Mouse (Mus musculus) kidney, embryonic 15.5 days (tissue): ENCODE data around the gene Cntn6. TPM values are rescaled to one million over a fixed set of nuclear protein-coding genes. Genes with fewer than 3 reads are reported as not detected.

Experiments used
- ATAC-seq: fragments of 200-750 bp; cut with Nextera tagmentation; replicated peaks from 2 replicates; pipeline ENCODE4 v1.8.0; 2017; ENCODE audit warnings: moderate TSS enrichment; ENCODE audit not compliant: low FRiP score
- H3K27ac ChIP-seq: fragments of 300-500 bp; sonication (generic); 2 replicates; pipeline ENCODE4 v1.5.1; 2015; ENCODE audit warnings: mild to moderate bottlenecking, inconsistent platforms
- H3K27me3 ChIP-seq: fragments of 300-500 bp; sonication (generic); 2 replicates; pipeline ENCODE4 v1.6.1; 2015; ENCODE audit warnings: inconsistent platforms
- H3K36me3 ChIP-seq: fragments of 300-500 bp; sonication (generic); 2 replicates; pipeline ENCODE4 v1.6.1; 2015; ENCODE audit warnings: inconsistent platforms
- H3K4me1 ChIP-seq: fragments of 300-500 bp; sonication (generic); 2 replicates; pipeline ENCODE4 v1.6.1; 2015; ENCODE audit warnings: inconsistent platforms
- H3K4me2 ChIP-seq: fragments of 300-500 bp; sonication (generic); 2 replicates; pipeline ENCODE4 v1.6.1; 2015; ENCODE audit warnings: moderate library complexity, mild to moderate bottlenecking, inconsistent platforms
- H3K4me3 ChIP-seq: fragments of 300-500 bp; sonication (generic); replicated peaks from 2 replicates; pipeline ENCODE4 v1.5.1; 2015; ENCODE audit warnings: mild to moderate bottlenecking, inconsistent platforms
- H3K9ac ChIP-seq: fragments of 300-500 bp; sonication (generic); 2 replicates; pipeline ENCODE4 v1.6.1; 2015; ENCODE audit warnings: mild to moderate bottlenecking, inconsistent platforms
- H3K9me3 ChIP-seq: fragments of 300-500 bp; sonication (generic); replicated peaks from 2 replicates; pipeline ENCODE4 v1.6.1; 2016; ENCODE audit warnings: inconsistent platforms
- WGBS: fragments of 180-500 bp; shearing (Covaris S2); methylation state at CpG from one replicate; pipeline ENCODE4 v1.1.7; 2015; ENCODE audit warnings: mixed read lengths; 5-methylcytosine and 5-hydroxymethylcytosine counted together
- polyA plus RNA-seq: library from polyadenylated mRNA; unstranded; fragments of >200 nt; fragmentation: Nextera tagmentation; extraction: Ambion mirVana; gene quantifications from 2 replicates; pipeline ENCODE4 v1.2.1, GENCODE M21; 2015

Cntn6 gene
- polyA plus RNA-seq, 1 experiment from 2014 or later: 3.2 TPM

DNA sequence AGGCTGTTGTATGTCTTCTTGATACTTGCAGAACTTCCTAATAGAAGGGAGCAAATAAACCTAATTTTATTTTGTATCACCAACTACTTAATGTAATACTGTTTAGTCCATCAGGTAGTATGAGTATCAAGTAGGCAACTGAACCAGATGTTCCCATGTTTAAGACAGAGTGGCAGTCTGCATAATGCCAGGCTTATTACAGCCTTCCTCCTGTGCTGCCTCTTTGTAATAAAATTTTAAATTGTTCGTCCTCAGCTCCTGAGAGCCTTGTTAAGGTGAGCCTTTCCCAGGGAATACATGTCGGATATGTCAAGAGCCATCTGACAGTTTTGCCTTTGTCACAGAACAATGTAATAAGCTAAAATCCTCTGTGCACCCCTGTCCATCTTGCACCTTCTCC, 294.9 kb downstream of the Cntn6 start:
- H3K9ac ChIP-seq: no peak overlapping the region
- no peaks in the 10 kb centered on the region for H3K4me1 ChIP-seq
- ATAC-seq: no peak
- 78% methylated on average over 2 of the region's 2 CpGs for WGBS
- H3K27ac ChIP-seq: no peak overlapping the region
- H3K9me3 ChIP-seq: no peaks in the 10 kb centered on the region
- no peaks in the 10 kb centered on the region for H3K36me3 ChIP-seq
- H3K4me3 ChIP-seq: no peak overlapping the region
- no peak overlapping the region for H3K4me2 ChIP-seq
- H3K27me3 ChIP-seq: no peaks in the 10 kb centered on the region

DNA sequence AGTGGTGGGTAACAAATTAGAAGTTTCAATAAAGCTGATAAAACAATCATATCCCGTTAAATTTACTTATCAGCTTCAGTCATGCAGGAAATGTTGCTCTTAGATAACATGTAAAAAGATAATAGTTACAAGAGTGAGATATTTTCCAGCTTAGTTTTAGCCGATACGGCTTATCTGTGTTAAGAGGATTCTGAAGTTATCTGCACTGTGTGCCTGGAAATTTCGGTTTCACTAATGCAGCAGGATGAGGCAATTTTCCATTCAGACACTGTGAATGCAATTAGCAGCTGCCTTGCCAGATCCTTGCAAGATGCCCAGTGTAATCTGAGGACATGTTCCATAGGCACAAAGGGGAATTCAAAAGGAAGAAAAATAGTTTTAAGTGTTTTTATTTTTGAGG, 315.9 kb downstream of the Cntn6 start:
- Histone ChIP-seq H3K4me3 (no peak overlapping the region), H3K9me3 (no peaks in the 10 kb centered on the region), H3K27ac (no peak overlapping the region), H3K36me3 (no peaks in the 10 kb centered on the region), H3K9ac (no peak overlapping the region), H3K27me3 (no peaks in the 10 kb centered on the region), H3K4me1 (no peaks in the 10 kb centered on the region), H3K4me2 (no peak overlapping the region)
- 74% methylated on average over 4 of the region's 4 CpGs for WGBS
- ATAC-seq: no peak

DNA sequence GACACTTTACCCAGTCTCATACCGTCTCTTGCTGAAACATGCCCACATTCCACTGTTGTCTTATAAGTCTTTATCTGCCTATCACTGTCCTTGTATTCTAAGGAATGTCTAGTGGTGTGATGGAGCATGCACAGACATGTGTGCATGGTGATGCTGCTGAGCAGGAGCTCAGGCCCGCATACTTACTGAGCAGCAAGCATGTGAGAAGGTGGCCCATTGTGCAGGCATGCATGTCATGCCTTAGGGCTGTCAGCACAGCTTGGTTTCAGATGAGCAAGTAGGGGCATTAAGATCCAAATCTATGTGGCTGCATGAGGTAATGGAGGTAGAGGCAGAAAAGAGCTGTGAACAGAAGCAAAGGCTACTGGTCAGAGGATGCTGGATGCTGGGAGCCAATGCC, 323.0 kb downstream of the Cntn6 start:
- Histone ChIP-seq H3K4me2 (no peak overlapping the region), H3K27me3 (no peaks in the 10 kb centered on the region), H3K27ac (no peak overlapping the region), H3K9me3 (no peaks in the 10 kb centered on the region), H3K9ac (no peak overlapping the region), H3K36me3 (no peaks in the 10 kb centered on the region), H3K4me3 (no peak overlapping the region), H3K4me1 (no peaks in the 10 kb centered on the region)
- WGBS: 82% methylated on average over 2 of the region's 2 CpGs
- 0 out of 2 replicates have a peak, but pooled peaks have one; percentile 33 for ATAC-seq

DNA sequence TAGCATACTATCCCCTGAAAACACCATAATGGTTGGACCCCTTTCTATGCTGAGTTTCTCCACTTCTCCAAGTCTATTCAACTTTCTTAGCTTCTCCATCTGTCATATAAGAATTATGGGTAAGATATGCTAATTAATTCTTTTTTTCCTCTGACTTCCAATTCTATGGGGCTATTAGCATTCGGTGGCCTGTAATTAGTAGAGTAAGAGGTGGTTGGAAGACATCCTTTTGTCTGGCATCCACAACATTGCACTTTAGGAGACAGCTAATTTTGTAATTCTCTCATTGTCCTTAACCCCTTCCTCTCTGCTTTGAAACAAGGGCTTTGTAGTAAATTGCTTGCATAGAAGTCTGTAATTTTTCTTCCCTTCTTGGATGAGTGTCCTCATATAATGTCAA, 387.1 kb downstream of the Cntn6 start:
- 74% methylated on average over 1 of the region's 1 CpGs for WGBS
- no peak overlapping the region for H3K27ac ChIP-seq
- ATAC-seq: no peak
- no peaks in the 10 kb centered on the region for H3K36me3 ChIP-seq
- H3K27me3 ChIP-seq: no peaks in the 10 kb centered on the region
- no peaks in the 10 kb centered on the region for H3K9me3 ChIP-seq
- no peaks in the 10 kb centered on the region for H3K4me1 ChIP-seq
- H3K9ac ChIP-seq: no peak overlapping the region
- H3K4me3 ChIP-seq: no peak overlapping the region
- no peak overlapping the region for H3K4me2 ChIP-seq

DNA sequence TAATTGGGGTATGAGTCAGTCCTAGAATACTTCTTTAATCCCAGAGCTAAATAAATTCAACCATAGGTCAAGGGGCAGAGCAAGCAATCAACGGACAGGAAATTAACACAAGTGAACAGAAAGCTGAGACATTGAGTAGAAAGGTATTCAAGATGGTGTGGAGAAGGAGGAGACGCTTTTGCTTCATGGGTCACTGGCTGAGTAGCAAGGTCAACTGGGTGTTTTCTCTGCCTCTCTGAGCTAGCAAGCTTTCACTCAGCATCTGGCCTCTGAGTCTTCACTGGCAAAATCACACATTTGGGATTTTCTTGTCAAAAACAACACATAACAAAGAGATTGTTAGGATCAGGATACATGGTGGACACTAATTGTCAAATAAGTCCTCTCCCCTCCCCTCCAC, 391.4 kb downstream of the Cntn6 start:
- Histone ChIP-seq H3K36me3 (no peaks in the 10 kb centered on the region), H3K9ac (no peak overlapping the region), H3K4me2 (no peak overlapping the region), H3K27ac (no peak overlapping the region), H3K27me3 (no peaks in the 10 kb centered on the region), H3K4me3 (no peak overlapping the region), H3K4me1 (no peaks in the 10 kb centered on the region), H3K9me3 (no peaks in the 10 kb centered on the region)
- peak; percentile 60 for ATAC-seq
- whole genome bisulfite sequencing: 44% methylated on average over 2 of the region's 2 CpGs

DNA sequence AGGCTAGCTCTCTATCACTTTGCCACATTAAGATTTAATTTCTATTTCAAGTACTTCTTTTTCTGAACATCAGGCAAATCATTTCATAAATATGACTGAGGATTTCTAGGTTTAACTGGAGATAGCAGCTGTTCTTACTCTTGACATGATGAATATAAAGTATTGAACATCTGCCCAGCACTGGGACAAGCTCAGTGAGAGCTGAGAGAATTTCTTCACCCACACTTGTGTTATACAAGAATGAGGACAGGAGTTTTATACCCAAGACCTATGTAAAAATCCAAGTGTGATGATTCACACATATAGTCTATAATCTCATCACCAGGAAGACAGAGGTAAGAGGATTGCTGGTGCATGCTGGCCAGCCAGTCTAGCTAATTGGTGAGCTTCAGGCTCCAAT, 393.2 kb downstream of the Cntn6 start:
- no peaks in the 10 kb centered on the region for H3K4me1 ChIP-seq
- no peak overlapping the region for H3K4me3 ChIP-seq
- ATAC-seq: no peak
- no peaks in the 10 kb centered on the region for H3K9me3 ChIP-seq
- no peak overlapping the region for H3K9ac ChIP-seq
- H3K27ac ChIP-seq: no peak overlapping the region
- H3K4me2 ChIP-seq: no peak overlapping the region
- no peaks in the 10 kb centered on the region for H3K36me3 ChIP-seq
- H3K27me3 ChIP-seq: no peaks in the 10 kb centered on the region

DNA sequence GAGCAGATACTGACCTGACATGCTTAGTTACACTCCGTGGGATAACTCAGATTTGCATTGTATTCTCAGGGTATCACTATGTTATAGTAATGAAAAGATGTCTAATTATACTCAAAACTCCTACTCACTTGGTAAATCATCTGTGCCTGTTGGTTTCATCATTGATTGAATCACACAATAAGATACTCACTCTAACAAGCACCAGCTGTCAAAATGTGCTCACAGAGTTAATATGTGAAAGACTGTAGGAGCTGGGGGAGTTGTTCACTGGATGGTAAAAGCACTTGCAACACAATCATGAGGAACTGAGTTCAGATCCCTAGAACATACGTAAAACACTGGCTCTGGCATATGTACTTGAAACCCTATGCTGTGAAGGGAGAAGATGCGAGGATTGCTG, 398.5 kb downstream of the Cntn6 start:
- Histone ChIP-seq H3K27me3 (no peaks in the 10 kb centered on the region), H3K4me2 (no peak overlapping the region), H3K36me3 (no peaks in the 10 kb centered on the region), H3K4me3 (no peak overlapping the region), H3K9ac (no peak overlapping the region), H3K4me1 (no peaks in the 10 kb centered on the region), H3K27ac (no peak overlapping the region), H3K9me3 (no peaks in the 10 kb centered on the region)
- no peak for ATAC-seq
- WGBS: 79% methylated on average over 3 of the region's 3 CpGs
